Mouse (Mus musculus) left cerebral cortex, postnatal 10 days (tissue): ENCODE results near the gene Fam214b. TPM values are rescaled to one million over a fixed set of nuclear protein-coding genes. Genes with fewer than 3 reads are reported as not detected.

ENCODE experiments used
- total RNA-seq, 2 experiments: library from RNA; stranded (reverse); gene quantifications; 2 replicates each; pipeline ENCODE4 v1.2.3; 2021

Gene Fam214b
- total RNA-seq, 2 experiments from 2014 or later = 38.1 to 39.5 TPM

Other genes starting within 250 kb of the Fam214b start
- gene Fam205a1, start 192.3 kb downstream of the Fam214b start, total RNA-seq = under 1 TPM in 1 of 2 experiments, not detected in 1; 0.34 TPM
- gene Gm12394, start 189.4 kb downstream of the Fam214b start, total RNA-seq = 1 to 10 TPM; 2.4 to 2.5 TPM
- gene Fam205c, start 172.0 kb downstream of the Fam214b start, total RNA-seq = 1 to 10 TPM; 1.2 to 1.4 TPM
- gene Phf24, start 129.6 kb downstream of the Fam214b start, total RNA-seq = 100 to 1,000 TPM; 283 to 300 TPM
- 100 to 1,000 TPM; 179 to 193 TPM for gene Dnajb5, start 96.4 kb downstream of the Fam214b start, total RNA-seq
- not detected for gene 1700022I11Rik, start 76.6 kb downstream of the Fam214b start, total RNA-seq
- gene Vcp, start 45.7 kb downstream of the Fam214b start, total RNA-seq = 100 to 1,000 TPM; 270 to 280 TPM
- gene Fancg, start 35.7 kb downstream of the Fam214b start, total RNA-seq = 10 to 100 TPM in 1 of 2 experiments, 1 to 10 TPM in 1; 8.4 to 10.8 TPM
- gene Pigo, start 20.4 kb downstream of the Fam214b start, total RNA-seq = 10 to 100 TPM; 24.3 to 32.6 TPM
- 100 to 1,000 TPM; 102 to 114 TPM for gene Stoml2, start 14.5 kb downstream of the Fam214b start, total RNA-seq
- 10 to 100 TPM; 61.0 to 65.4 TPM for gene Unc13b, start 12.7 kb upstream of the Fam214b start, total RNA-seq
- gene Atp8b5, start 220.9 kb upstream of the Fam214b start, total RNA-seq = under 1 TPM; 0.15 to 0.34 TPM